Mouse (Mus musculus): Measurements from ENCODE around the gene Gm26920.

DNA sequence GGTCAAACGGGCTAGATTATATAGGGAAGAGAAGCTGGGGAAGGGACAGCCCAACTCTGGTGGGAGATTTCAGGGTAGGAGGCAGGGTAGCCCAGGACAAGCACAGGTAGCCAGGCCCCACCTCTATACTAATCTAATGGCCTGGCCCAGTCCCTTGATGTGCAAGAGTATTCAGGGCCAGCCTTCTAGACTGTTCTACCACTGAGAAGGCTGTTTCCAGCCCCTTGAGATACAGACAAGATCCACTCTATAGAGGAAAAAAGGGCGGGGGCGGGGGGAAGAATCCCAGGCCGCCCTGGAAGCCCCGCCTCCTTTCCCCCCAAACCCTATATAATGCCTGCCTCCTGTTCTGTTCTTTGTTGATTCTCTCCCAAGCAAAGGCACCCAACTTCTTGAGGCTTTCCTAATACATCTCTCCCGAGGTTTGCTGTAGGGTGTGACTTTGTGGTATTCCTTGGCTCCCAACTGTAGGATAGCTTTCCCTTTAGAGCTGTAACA is 3.8 kb upstream of the Gm26920 start:
- TF ChIP-seq POLR2A (IDR thresholded peaks at IDR 0.05; ENCODE audit: control insufficient read depth, low read depth, low read length) = no peak
- TF ChIP-seq CTCF (IDR thresholded peaks at IDR 0.05; ENCODE audit: control insufficient read depth, insufficient read depth, insufficient replicate concordance, low read depth, low read length) = no peak
